Mouse (Mus musculus): ENCODE measurements around the gene Kcnk1. TPM values are rescaled to one million over a fixed set of nuclear protein-coding genes. Genes with fewer than 3 reads are reported as not detected.

The Kcnk1 gene
- polyA plus RNA-seq, 1 experiment = not detected

DNA sequence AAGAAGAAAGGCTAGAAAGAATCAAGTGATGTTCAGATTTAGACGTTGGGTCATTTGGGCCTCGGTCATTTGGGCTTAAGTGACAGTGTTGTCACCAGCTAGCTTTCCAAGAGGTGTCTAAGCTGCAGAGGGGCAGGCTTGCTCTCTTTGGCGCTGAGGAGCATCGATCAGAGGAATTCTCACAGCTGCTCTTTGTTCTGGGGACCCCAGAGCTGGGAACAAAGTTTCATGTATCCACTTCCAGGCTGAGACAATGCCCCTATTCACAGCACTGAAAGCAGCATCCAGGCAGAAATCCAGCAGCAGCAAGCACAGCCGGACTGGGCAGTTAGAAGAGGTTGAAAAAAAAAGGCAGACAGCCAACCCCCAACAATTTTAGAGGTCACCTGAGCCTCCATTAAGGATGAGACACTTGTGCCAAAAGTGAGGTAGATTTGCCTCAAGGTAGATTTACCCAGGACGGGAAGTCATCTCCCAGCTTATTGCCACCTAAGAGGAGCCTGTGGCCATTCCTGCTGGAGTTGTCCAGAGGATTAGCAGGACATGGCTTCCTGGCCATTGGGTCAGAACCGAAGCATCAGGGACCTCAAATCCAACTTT lies 78.3 kb downstream of the Kcnk1 start:
- H3K36me3 ChIP-seq (ENCODE audit: control insufficient read depth, insufficient read depth) = no peaks in the 10 kb centered on the region
- TF ChIP-seq FOSL1 (IDR thresholded peaks at IDR 0.05; ENCODE audit: insufficient read depth, low read length, poor library complexity, severe bottlenecking) (no peak), MYOG (IDR thresholded peaks at IDR 0.05; ENCODE audit: control insufficient read depth, extremely low read depth, insufficient read length) (no peak), MYOD1 (IDR thresholded peaks at IDR 0.05; ENCODE audit: control insufficient read depth, insufficient read length, low read depth) (no peak), CEBPB (IDR thresholded peaks at IDR 0.05; ENCODE audit: low read depth) (no peak), MAX (IDR thresholded peaks at IDR 0.05) (no peak), CTCF (IDR thresholded peaks at IDR 0.05; ENCODE audit: control insufficient read depth, insufficient read depth, insufficient read length) (no peak)
- H3ac ChIP-seq (ENCODE audit: control insufficient read depth, insufficient read length, low read depth) = no peak overlapping the region
- no peaks in the 10 kb centered on the region for H3K79me2 ChIP-seq (ENCODE audit: control insufficient read depth, insufficient read depth)
- no peak overlapping the region for H3K4me3 ChIP-seq (ENCODE audit: insufficient read depth, poor library complexity, severe bottlenecking)
- no peaks in the 10 kb centered on the region for H3K27me3 ChIP-seq (ENCODE audit: control insufficient read depth, insufficient read depth, insufficient read length)
- no peaks in the 10 kb centered on the region for H3K79me3 ChIP-seq (ENCODE audit: low read depth)

DNA sequence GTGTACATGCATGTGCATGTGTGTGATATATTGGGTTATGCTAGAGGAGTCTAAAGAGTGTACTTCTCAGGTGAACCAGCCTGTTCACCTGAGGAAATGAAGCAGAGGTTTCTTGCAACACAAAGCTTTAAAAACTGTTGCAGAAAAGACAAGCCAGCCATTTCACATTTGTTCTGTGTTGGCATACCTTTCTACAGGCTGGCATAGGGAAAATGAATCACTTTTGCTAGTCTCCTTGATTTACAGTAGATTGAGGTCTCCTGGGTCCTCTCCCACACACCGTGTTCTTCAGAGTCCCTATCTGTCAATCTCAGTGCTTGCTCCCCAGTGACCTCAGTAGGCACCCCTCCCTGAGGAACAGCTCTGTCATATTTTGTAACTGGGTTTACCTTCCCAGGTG lies 79.1 kb downstream of the Kcnk1 start:
- Histone ChIP-seq H3K36me3 (ENCODE audit: control insufficient read depth, insufficient read depth) (no peaks in the 10 kb centered on the region), H3K4me3 (ENCODE audit: insufficient read depth, poor library complexity, severe bottlenecking) (no peak overlapping the region), H3K79me3 (ENCODE audit: low read depth) (no peaks in the 10 kb centered on the region), H3K79me2 (ENCODE audit: control insufficient read depth, insufficient read depth) (no peaks in the 10 kb centered on the region), H3K27me3 (ENCODE audit: control insufficient read depth, insufficient read depth, insufficient read length) (no peaks in the 10 kb centered on the region), H3ac (ENCODE audit: control insufficient read depth, insufficient read length, low read depth) (no peak overlapping the region)
- TF ChIP-seq CTCF (IDR thresholded peaks at IDR 0.05; ENCODE audit: control insufficient read depth, insufficient read depth, insufficient read length) (no peak), USF1 (IDR thresholded peaks at IDR 0.05; ENCODE audit: low read depth) (no peak), MYOD1 (IDR thresholded peaks at IDR 0.05; ENCODE audit: control insufficient read depth, insufficient read length, low read depth) (no peak), MYOG (IDR thresholded peaks at IDR 0.05; ENCODE audit: control insufficient read depth, extremely low read depth, insufficient read length) (no peak), FOSL1 (IDR thresholded peaks at IDR 0.05; ENCODE audit: insufficient read depth, low read length, poor library complexity, severe bottlenecking) (no peak), CEBPB (IDR thresholded peaks at IDR 0.05; ENCODE audit: low read depth) (no peak), MAX (IDR thresholded peaks at IDR 0.05) (no peak)

DNA sequence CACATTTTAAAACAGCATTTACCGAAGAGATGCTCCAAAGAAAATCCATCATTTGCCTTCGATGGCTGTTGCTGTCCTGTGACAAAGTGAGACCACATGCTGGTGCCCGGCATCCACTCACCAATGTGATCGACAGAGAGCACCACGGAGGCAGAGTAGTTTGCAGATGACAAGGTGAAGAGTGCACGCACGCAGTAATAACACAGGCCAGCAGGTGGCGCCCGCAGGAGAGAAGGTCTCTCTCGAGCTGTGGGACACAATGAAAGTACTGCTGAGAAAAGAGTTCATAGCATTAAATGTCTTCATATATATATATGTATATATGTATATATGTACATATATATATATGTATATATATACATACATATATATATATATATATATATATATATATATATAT lies 80.4 kb downstream of the Kcnk1 start:
- Histone ChIP-seq H3K79me2 (ENCODE audit: control insufficient read depth, insufficient read depth) (no peaks in the 10 kb centered on the region), H3K36me3 (ENCODE audit: control insufficient read depth, insufficient read depth) (no peaks in the 10 kb centered on the region), H3ac (ENCODE audit: control insufficient read depth, insufficient read length, low read depth) (no peak overlapping the region), H3K79me3 (ENCODE audit: low read depth) (no peaks in the 10 kb centered on the region), H3K4me3 (ENCODE audit: insufficient read depth, poor library complexity, severe bottlenecking) (no peak overlapping the region), H3K27me3 (ENCODE audit: control insufficient read depth, insufficient read depth, insufficient read length) (no peaks in the 10 kb centered on the region)
- TF ChIP-seq FOSL1 (IDR thresholded peaks at IDR 0.05; ENCODE audit: insufficient read depth, low read length, poor library complexity, severe bottlenecking) (no peak), MYOG (IDR thresholded peaks at IDR 0.05; ENCODE audit: control insufficient read depth, extremely low read depth, insufficient read length) (no peak), CEBPB (IDR thresholded peaks at IDR 0.05; ENCODE audit: low read depth) (no peak), MYOD1 (IDR thresholded peaks at IDR 0.05; ENCODE audit: control insufficient read depth, insufficient read length, low read depth) (no peak), CTCF (IDR thresholded peaks at IDR 0.05; ENCODE audit: control insufficient read depth, insufficient read depth, insufficient read length) (no peak), MAX (IDR thresholded peaks at IDR 0.05) (no peak), USF1 (IDR thresholded peaks at IDR 0.05; ENCODE audit: low read depth) (no peak)

Other genes starting within 250 kb of the Kcnk1 start
- not detected for gene Pcnx2, start 96.9 kb upstream of the Kcnk1 start, polyA plus RNA-seq (2012; fragmentation: generic; extraction: Trizol)
- gene Map3k21, start 84.7 kb upstream of the Kcnk1 start, polyA plus RNA-seq (2012; fragmentation: generic; extraction: Trizol) = not detected

All from C2C12 (cell line).